Mouse (Mus musculus) central nervous system, embryonic 11.5 days (tissue): ENCODE results near the gene Hist1h2bf. TPM values are rescaled to one million over a fixed set of nuclear protein-coding genes. Genes with fewer than 3 reads are reported as not detected.

Experiments used
- polyA plus RNA-seq: library from polyadenylated mRNA; depleted of rRNA; stranded (reverse); fragments of >200 nt; gene quantifications from 2 replicates; pipeline ENCODE4 v1.2.3, GENCODE M21; 2012; rRNA removed

Gene Hist1h2bf
- polyA plus RNA-seq, 1 experiment, result 8.0 TPM

Other genes with a start within 250 kb of the Hist1h2bf start
- 21.3 and 30.9 TPM in 2 replicates for gene Zfp322a, start 205.0 kb downstream of the Hist1h2bf start, polyA plus RNA-seq
- gene Abt1, start 150.3 kb downstream of the Hist1h2bf start, polyA plus RNA-seq, result 8.8 and 10.0 TPM in 2 replicates
- 0.07 and 0.31 TPM in 2 replicates for gene Btn1a1, start 108.3 kb downstream of the Hist1h2bf start, polyA plus RNA-seq
- gene Btn2a2, start 85.3 kb downstream of the Hist1h2bf start, polyA plus RNA-seq, result 0.34 and 0.82 TPM in 2 replicates
- 21.7 and 31.0 TPM in 2 replicates for gene Hist1h4h, start 43.1 kb downstream of the Hist1h2bf start, polyA plus RNA-seq
- 189 and 273 TPM in 2 replicates for gene Hist1h2af, start 40.3 kb downstream of the Hist1h2bf start, polyA plus RNA-seq
- 38.6 and 41.4 TPM in 2 replicates for gene Hist1h3g, start 38.8 kb downstream of the Hist1h2bf start, polyA plus RNA-seq
- 3.2 and 6.3 TPM in 2 replicates for gene Hist1h2bh, start 30.8 kb downstream of the Hist1h2bf start, polyA plus RNA-seq
- 5.1 and 6.2 TPM in 2 replicates for gene Hist1h3f, start 30.1 kb downstream of the Hist1h2bf start, polyA plus RNA-seq
- 19.4 and 22.4 TPM in 2 replicates for gene Hist1h4f, start 22.5 kb downstream of the Hist1h2bf start, polyA plus RNA-seq
- 0.65 and 1.3 TPM in 2 replicates for gene Hist1h1d, start 20.9 kb downstream of the Hist1h2bf start, polyA plus RNA-seq
- gene Hist1h3e, start 11.8 kb downstream of the Hist1h2bf start, polyA plus RNA-seq, result 41.5 and 49.2 TPM in 2 replicates
- gene Hist1h2ae, start 3.0 kb downstream of the Hist1h2bf start, polyA plus RNA-seq, result 17.0 and 26.2 TPM in 2 replicates
- 14.7 and 42.2 TPM in 2 replicates for gene Hist1h2bg, start 2.8 kb downstream of the Hist1h2bf start, polyA plus RNA-seq
- gene Hist1h2ad, start 185 bp upstream of the Hist1h2bf start, polyA plus RNA-seq, result 2.4 and 8.0 TPM in 2 replicates
- gene Hist1h3d, start 1.6 kb upstream of the Hist1h2bf start, polyA plus RNA-seq, result 21.2 and 34.9 TPM in 2 replicates
- 10.3 and 11.7 TPM in 2 replicates for gene Hist1h4d, start 7.4 kb upstream of the Hist1h2bf start, polyA plus RNA-seq
- 1.9 and 4.2 TPM in 2 replicates for gene Hist1h2be, start 46.9 kb upstream of the Hist1h2bf start, polyA plus RNA-seq
- gene Hist1h1e, start 48.4 kb upstream of the Hist1h2bf start, polyA plus RNA-seq, result 11.1 and 13.7 TPM in 2 replicates
- 1.2 and 2.0 TPM in 2 replicates for gene Hist1h2ac, start 109.8 kb upstream of the Hist1h2bf start, polyA plus RNA-seq
- gene Hist1h2bc, start 110.0 kb upstream of the Hist1h2bf start, polyA plus RNA-seq, result 17.0 and 27.2 TPM in 2 replicates
- 0.11 and 0.17 TPM in 2 replicates for gene Hist1h1t, start 121.6 kb upstream of the Hist1h2bf start, polyA plus RNA-seq
- gene Hist1h4c, start 124.3 kb upstream of the Hist1h2bf start, polyA plus RNA-seq, result 7.5 and 10.3 TPM in 2 replicates
- gene Hfe, start 136.7 kb upstream of the Hist1h2bf start, polyA plus RNA-seq, result 1.8 and 1.9 TPM in 2 replicates
- gene Hist1h1c, start 164.6 kb upstream of the Hist1h2bf start, polyA plus RNA-seq, result 13.2 and 15.1 TPM in 2 replicates
- 51.1 and 52.4 TPM in 2 replicates for gene Hist1h3c, start 171.4 kb upstream of the Hist1h2bf start, polyA plus RNA-seq
- 6.3 and 16.8 TPM in 2 replicates for gene Hist1h2bb, start 172.5 kb upstream of the Hist1h2bf start, polyA plus RNA-seq
- 44.2 and 53.2 TPM in 2 replicates for gene Hist1h2ab, start 176.9 kb upstream of the Hist1h2bf start, polyA plus RNA-seq
- gene Hist1h3b, start 178.1 kb upstream of the Hist1h2bf start, polyA plus RNA-seq, result 52.8 and 64.6 TPM in 2 replicates
- 29.2 and 64.2 TPM in 2 replicates for gene Hist1h4b, start 182.8 kb upstream of the Hist1h2bf start, polyA plus RNA-seq
- 7.3 and 15.7 TPM in 2 replicates for gene Hist1h4a, start 187.0 kb upstream of the Hist1h2bf start, polyA plus RNA-seq
- gene Hist1h3a, start 188.2 kb upstream of the Hist1h2bf start, polyA plus RNA-seq, result 31.4 and 33.8 TPM in 2 replicates
- gene Hist1h1a, start 189.5 kb upstream of the Hist1h2bf start, polyA plus RNA-seq, result 9.1 and 22.2 TPM in 2 replicates
- not detected in 2 replicates for gene Trim38, start 195.7 kb upstream of the Hist1h2bf start, polyA plus RNA-seq
- 0.01 and 0.04 TPM in 2 replicates for gene Slc17a2, start 232.8 kb upstream of the Hist1h2bf start, polyA plus RNA-seq